Mouse (Mus musculus): ENCODE data around the gene Smarca1.

The Smarca1 gene

DNA sequence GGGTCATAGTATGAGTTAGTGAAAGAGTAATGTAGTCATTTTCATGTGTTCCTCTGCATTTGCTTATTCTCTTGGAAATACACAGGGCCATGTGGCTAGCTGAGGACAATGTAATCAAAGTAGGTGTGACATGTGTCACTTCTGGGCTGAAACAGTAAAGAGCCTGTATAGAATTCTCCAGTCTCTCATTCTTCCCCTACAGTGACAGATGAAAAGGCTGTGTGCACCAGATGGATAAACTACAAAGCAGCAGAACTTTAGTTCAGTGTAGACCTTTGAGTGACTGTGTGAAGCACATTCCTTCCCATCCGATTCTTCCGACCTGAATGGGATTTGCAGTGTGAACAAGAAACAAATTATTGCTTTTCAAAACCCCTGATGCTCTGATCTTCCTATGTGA lies 84.1 kb downstream of the Smarca1 start:
- in situ Hi-C loops (cut with MboI; ENCODE audit: unreplicated experiment in 2 of 2): no loop called here

DNA sequence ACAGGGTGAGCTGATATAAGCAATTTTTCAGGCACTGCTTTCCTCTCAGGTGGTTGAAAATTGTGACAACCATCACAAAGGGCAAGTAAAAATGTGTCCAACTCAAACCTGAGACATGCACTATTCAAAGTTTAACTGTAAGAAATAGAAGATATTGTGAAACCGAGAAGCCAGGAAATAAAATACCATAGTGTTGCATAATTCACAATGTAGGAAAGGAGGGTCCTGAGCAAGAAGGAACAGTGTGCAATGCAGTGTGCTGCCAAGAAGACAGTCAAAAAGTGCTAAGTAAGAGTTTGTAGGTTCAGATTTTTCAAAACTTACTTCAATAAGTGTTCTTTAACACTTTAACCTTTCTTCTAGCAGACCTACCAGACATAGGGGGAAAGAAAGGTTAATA lies 128.3 kb downstream of the Smarca1 start:
- in situ Hi-C loops (cut with MboI; ENCODE audit: unreplicated experiment in 2 of 2): no loop called here

DNA sequence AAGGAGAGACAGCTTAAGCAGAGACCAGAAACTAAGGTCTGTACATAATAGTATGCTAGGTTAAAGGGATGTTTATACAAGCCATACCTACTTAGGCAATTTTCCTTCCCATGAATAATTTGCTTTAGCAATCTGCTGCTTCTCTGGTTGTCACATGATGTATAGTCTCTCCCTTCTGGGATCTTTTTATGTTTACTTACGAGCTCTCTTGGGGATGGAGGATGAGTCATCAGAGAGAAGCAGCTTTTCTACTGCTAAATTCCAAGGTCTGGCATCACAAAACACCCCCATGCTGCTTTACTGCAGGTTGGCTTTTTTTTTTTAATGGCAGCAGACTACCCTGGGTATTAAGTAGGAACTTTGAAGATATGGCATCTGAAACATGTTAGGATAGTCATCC lies 132.6 kb downstream of the Smarca1 start:
- in situ Hi-C loops (cut with MboI; ENCODE audit: unreplicated experiment in 2 of 2): no loop called here
